ENCODE assay signal across 9 mouse cellular contexts in genomic region chr9:115708199-115708934, GRCm38 (mm10).
A peak's percentile ranks its signal among the peaks of the same experiment; 100 is the strongest.
DNase-seq lines count a peak whose midpoint lies in the region; ATAC-seq and TF ChIP-seq lines count a peak whose summit lies in the region.
"Had no signal": no experiment of that assay in that cellular context is flagged by ENCODE, and none has a peak within 500 bp of the region (broad histone marks: within the 10 kb centered on the region; RNA-seq: fewer than 3 reads in every experiment).

No protein-coding gene starts in this region.

- H3K4me2 ChIP-seq in forebrain, embryonic 12.5 days = no peak overlapping the region

- no peaks in the 10 kb centered on the region for H3K9me3 ChIP-seq in forebrain, embryonic 12.5 days

- intact Hi-C loops in heart, postnatal 14 days (cut with DNase I) = loop anchor here (5.0 to 10.0 kb wide), 3 partner anchors 164 to 914 kb away; no protein-coding TSS in a partner anchor

- peak; percentile 91 for ATAC-seq in forebrain, embryonic 12.5 days (ENCODE audit: low FRiP score)

- H3K4me3 ChIP-seq in layer of hippocampus, adult 2 months = no peak overlapping the region
- H3K4me3 ChIP-seq in forebrain, embryonic 12.5 days (replicated peaks) = no peak overlapping the region

- DNase-seq in layer of hippocampus, adult 11-12 months (ENCODE audit: low spot score) = peak; percentile 8
- no peak for DNase-seq in layer of hippocampus, adult 2 months (ENCODE audit: low spot score in 2 of 2)
- peak; percentile 29 to 57 for DNase-seq in heart, postnatal 14 days
- peak; percentile 59 to 74 for DNase-seq in kidney, postnatal 25 days
- DNase-seq in lung, postnatal 14 days = peak; percentile 57
- DNase-seq in right cerebral cortex, postnatal 4 days = peak; percentile 10
- DNase-seq in spleen, postnatal 10 days (ENCODE audit: low spot score in 2 of 2) = no peak

- no peak for TF ChIP-seq CTCF in layer of hippocampus, adult 2 months (conservative IDR thresholded peaks at IDR 0.05)

- H3K27me3 ChIP-seq in forebrain, embryonic 12.5 days = no peaks in the 10 kb centered on the region
- H3K27me3 ChIP-seq: CH12.LX had no signal

- no peak overlapping the region for H3K27ac ChIP-seq in layer of hippocampus, adult 2 months
- H3K27ac ChIP-seq in forebrain, embryonic 12.5 days = no peak overlapping the region

- WGBS in forebrain, embryonic 12.5 days = 43% methylated on average over 8 of the region's 8 CpGs

- H3K36me3 ChIP-seq in forebrain, embryonic 12.5 days (replicated peaks) = no peaks in the 10 kb centered on the region

- no peak overlapping the region for H3K9ac ChIP-seq in forebrain, embryonic 12.5 days

- H3K4me1 ChIP-seq in forebrain, embryonic 12.5 days = peaks cover 16% of the 10 kb centered on the region

Comparison
In these comparisons a context has a peak if more than half of its experiments do, and no peak if none do; other contexts are left out.
1. DNase-seq: peak in layer of hippocampus, adult 11-12 months (single experiment), heart, postnatal 14 days (2 of 2), kidney, postnatal 25 days (2 of 2), lung, postnatal 14 days (single experiment) and right cerebral cortex, postnatal 4 days (single experiment); none in layer of hippocampus, adult 2 months (0 of 2) and spleen, postnatal 10 days (0 of 2).